Mouse (Mus musculus): ENCODE data around the gene Pabpn1. TPM values are rescaled to one million over a fixed set of nuclear protein-coding genes. Genes with fewer than 3 reads are reported as not detected.
"Not testable (repeated sequence)": the region's sequence is repeated elsewhere in the genome, so short reads cannot be mapped to it uniquely, and the experiment has no call there.

Pabpn1 gene
- polyA plus RNA-seq, 1 experiment from 2014 or later: 168 TPM

DNA sequence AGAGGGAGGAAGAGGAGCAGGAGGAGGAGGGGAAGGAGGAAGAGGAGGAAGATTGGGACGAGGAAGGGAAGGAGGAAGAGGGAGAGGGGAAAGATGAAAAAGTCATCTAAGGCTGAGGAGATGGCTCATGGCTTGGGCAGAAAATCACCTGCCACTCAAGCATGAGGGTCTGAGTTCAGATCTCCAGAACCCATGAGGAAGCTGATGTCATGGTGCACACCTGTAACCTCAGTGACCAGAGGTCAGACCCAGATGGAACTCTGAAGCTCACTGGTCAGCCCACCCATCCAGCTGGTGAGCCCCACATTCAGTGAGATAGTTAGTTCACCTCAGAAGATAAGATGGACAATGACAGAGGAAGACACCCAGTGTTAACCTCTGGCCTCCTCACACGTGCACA is 52.6 kb downstream of the Pabpn1 start:
- no peak overlapping the region for H3K9ac ChIP-seq (ENCODE audit: low read depth, low read length)
- DNase-seq (ENCODE audit: low spot score) (no peak), ATAC-seq (ENCODE audit: low FRiP score) (no peak)
- H3K4me1 ChIP-seq (replicated peaks; ENCODE audit: control insufficient read depth, insufficient read depth, low read length): no peaks in the 10 kb centered on the region
- H3K36me3 ChIP-seq (ENCODE audit: control insufficient read depth, insufficient read depth, low read length): no peaks in the 10 kb centered on the region
- no peak overlapping the region for H3K27ac ChIP-seq (ENCODE audit: low read depth, low read length)
- H3K27me3 ChIP-seq (ENCODE audit: control insufficient read depth, insufficient read depth, low read length): no peaks in the 10 kb centered on the region
- no peak overlapping the region for H3K4me3 ChIP-seq (ENCODE audit: low read depth, low read length)
- no peak overlapping the region for H3K4me2 ChIP-seq (replicated peaks; ENCODE audit: low read depth, low read length)
- 67% methylated on average over 2 of the region's 2 CpGs for WGBS
- no peaks in the 10 kb centered on the region for H3K9me3 ChIP-seq (ENCODE audit: control insufficient read depth, low read length)

DNA sequence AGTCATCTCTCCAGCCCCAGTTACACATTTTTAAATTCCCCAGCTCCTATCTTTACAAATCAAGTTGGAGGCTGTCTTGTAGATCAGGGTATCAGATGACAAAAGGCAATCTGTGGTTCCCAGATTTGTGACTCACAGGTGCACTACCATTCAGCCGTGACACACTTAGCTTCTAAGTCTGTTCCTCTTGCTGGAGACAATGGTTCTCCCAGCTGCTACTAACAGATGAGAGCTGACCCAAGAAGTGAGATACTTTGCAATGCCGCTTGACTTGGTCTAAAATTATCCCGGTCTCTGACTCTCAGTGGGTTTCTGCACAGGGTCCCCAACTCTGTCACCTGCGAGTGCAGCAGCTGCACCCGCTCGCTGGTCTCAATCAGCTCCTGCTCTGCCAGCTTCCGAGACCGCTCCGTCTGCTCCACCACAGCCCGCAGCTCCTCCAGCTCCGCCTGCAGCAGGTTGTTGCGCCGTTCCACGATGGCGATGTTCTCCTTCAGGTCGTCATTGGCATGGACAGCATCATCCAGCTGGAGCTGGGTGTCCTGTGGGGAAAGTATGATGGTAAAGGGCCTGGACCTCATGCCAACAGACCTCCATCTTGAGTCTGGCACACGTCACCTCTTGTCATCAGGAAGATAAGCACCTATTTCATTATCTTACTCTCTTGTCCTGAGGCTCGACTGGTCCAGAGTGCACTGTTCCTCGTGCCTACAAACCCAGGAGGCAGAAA is 53.8 kb downstream of the Pabpn1 start:
- Histone ChIP-seq H3K4me2 (replicated peaks; ENCODE audit: low read depth, low read length) (no peak overlapping the region), H3K4me3 (ENCODE audit: low read depth, low read length) (no peak overlapping the region), H3K36me3 (ENCODE audit: control insufficient read depth, insufficient read depth, low read length) (no peaks in the 10 kb centered on the region), H3K9me3 (ENCODE audit: control insufficient read depth, low read length) (no peaks in the 10 kb centered on the region), H3K4me1 (replicated peaks; ENCODE audit: control insufficient read depth, insufficient read depth, low read length) (no peaks in the 10 kb centered on the region), H3K9ac (ENCODE audit: low read depth, low read length) (no peak overlapping the region), H3K27ac (ENCODE audit: low read depth, low read length) (no peak overlapping the region), H3K27me3 (ENCODE audit: control insufficient read depth, insufficient read depth, low read length) (no peaks in the 10 kb centered on the region)
- no peak for DNase-seq (ENCODE audit: low spot score)
- WGBS: 84% methylated on average over 19 of the region's 19 CpGs
- no peak for ATAC-seq (ENCODE audit: low FRiP score)

DNA sequence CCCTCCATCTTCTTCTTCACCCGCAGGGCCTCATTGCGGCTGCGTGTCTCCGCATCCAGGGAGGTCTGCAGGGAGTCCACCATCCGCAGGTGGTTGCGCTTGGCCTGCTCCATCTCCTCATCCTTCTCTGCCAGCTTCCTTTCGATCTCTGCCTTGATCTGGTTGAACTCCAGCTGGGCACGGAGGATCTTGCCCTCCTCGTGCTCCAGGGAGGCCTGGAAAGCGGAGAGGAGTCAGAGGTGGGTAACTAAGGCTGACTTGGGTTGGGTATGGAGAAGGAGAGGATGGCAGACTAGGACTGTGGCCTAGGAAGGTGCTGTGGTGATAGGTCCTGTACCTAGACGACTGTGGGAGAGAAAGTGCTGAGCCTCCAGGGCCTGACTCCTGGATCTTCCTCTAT is 54.7 kb downstream of the Pabpn1 start:
- not testable (repeated sequence) for H3K36me3 ChIP-seq (ENCODE audit: control insufficient read depth, insufficient read depth, low read length); H3K4me1 ChIP-seq (replicated peaks; ENCODE audit: control insufficient read depth, insufficient read depth, low read length); ATAC-seq (ENCODE audit: low FRiP score); H3K4me2 ChIP-seq (replicated peaks; ENCODE audit: low read depth, low read length); H3K27me3 ChIP-seq (ENCODE audit: control insufficient read depth, insufficient read depth, low read length); H3K4me3 ChIP-seq (ENCODE audit: low read depth, low read length); H3K27ac ChIP-seq (ENCODE audit: low read depth, low read length); DNase-seq (ENCODE audit: low spot score); H3K9ac ChIP-seq (ENCODE audit: low read depth, low read length); H3K9me3 ChIP-seq (ENCODE audit: control insufficient read depth, low read length)
- WGBS: 83% methylated on average over 8 of the region's 11 CpGs

Other genes starting within 250 kb of the Pabpn1 start
- 99.9 and 108 TPM in 2 replicates for gene 1700123O20Rik, start 206.3 kb upstream of the Pabpn1 start, polyA plus RNA-seq (2014; fragmentation: Nextera tagmentation; extraction: Ambion mirVana)
- gene Acin1, start 205.6 kb upstream of the Pabpn1 start, polyA plus RNA-seq (2014; fragmentation: Nextera tagmentation; extraction: Ambion mirVana): 148 and 185 TPM in 2 replicates
- 0.06 TPM in 2 replicates for gene Gm29776, start 193.7 kb upstream of the Pabpn1 start, polyA plus RNA-seq (2014; fragmentation: Nextera tagmentation; extraction: Ambion mirVana)
- 0.20 TPM in 1 of 2 replicates, not detected in the other for gene Cebpe, start 180.3 kb upstream of the Pabpn1 start, polyA plus RNA-seq (2014; fragmentation: Nextera tagmentation; extraction: Ambion mirVana)
- 2.8 and 3.3 TPM in 2 replicates for gene Slc7a8, start 110.6 kb upstream of the Pabpn1 start, polyA plus RNA-seq (2014; fragmentation: Nextera tagmentation; extraction: Ambion mirVana)
- not detected in 2 replicates for gene Rnf212b, start 78.4 kb upstream of the Pabpn1 start, polyA plus RNA-seq (2014; fragmentation: Nextera tagmentation; extraction: Ambion mirVana)
- gene Homez, start 21.5 kb upstream of the Pabpn1 start, polyA plus RNA-seq (2014; fragmentation: Nextera tagmentation; extraction: Ambion mirVana): 11.0 and 14.2 TPM in 2 replicates
- 1.0 and 1.3 TPM in 2 replicates for gene Ppp1r3e, start 14.9 kb upstream of the Pabpn1 start, polyA plus RNA-seq (2014; fragmentation: Nextera tagmentation; extraction: Ambion mirVana)
- gene Bcl2l2, start 9.1 kb upstream of the Pabpn1 start, polyA plus RNA-seq (2014; fragmentation: Nextera tagmentation; extraction: Ambion mirVana): 3.2 and 4.3 TPM in 2 replicates
- gene Gm20521, start 9.1 kb upstream of the Pabpn1 start, polyA plus RNA-seq (2014; fragmentation: Nextera tagmentation; extraction: Ambion mirVana): not detected in 2 replicates
- 40.2 and 41.0 TPM in 2 replicates for gene Slc22a17, start 20.6 kb downstream of the Pabpn1 start, polyA plus RNA-seq (2014; fragmentation: Nextera tagmentation; extraction: Ambion mirVana)
- gene Efs, start 33.6 kb downstream of the Pabpn1 start, polyA plus RNA-seq (2014; fragmentation: Nextera tagmentation; extraction: Ambion mirVana): 20.7 and 22.2 TPM in 2 replicates
- gene Il25, start 40.2 kb downstream of the Pabpn1 start, polyA plus RNA-seq (2014; fragmentation: Nextera tagmentation; extraction: Ambion mirVana): 0.47 TPM in 1 of 2 replicates, not detected in the other
- gene Cmtm5, start 43.8 kb downstream of the Pabpn1 start, polyA plus RNA-seq (2014; fragmentation: Nextera tagmentation; extraction: Ambion mirVana): 1.8 and 4.1 TPM in 2 replicates
- 0.34 and 0.84 TPM in 2 replicates for gene Myh6, start 74.4 kb downstream of the Pabpn1 start, polyA plus RNA-seq (2014; fragmentation: Nextera tagmentation; extraction: Ambion mirVana)
- not detected in 2 replicates for gene Gm17428, start 84.4 kb downstream of the Pabpn1 start, polyA plus RNA-seq (2014; fragmentation: Nextera tagmentation; extraction: Ambion mirVana)
- gene Myh7, start 102.1 kb downstream of the Pabpn1 start, polyA plus RNA-seq (2014; fragmentation: Nextera tagmentation; extraction: Ambion mirVana): 1.8 and 3.3 TPM in 2 replicates
- gene Ngdn, start 123.0 kb downstream of the Pabpn1 start, polyA plus RNA-seq (2014; fragmentation: Nextera tagmentation; extraction: Ambion mirVana): 79.7 and 81.5 TPM in 2 replicates
- 16.1 and 20.8 TPM in 2 replicates for gene Zfhx2, start 199.8 kb downstream of the Pabpn1 start, polyA plus RNA-seq (2014; fragmentation: Nextera tagmentation; extraction: Ambion mirVana)
- 18.2 and 20.9 TPM in 2 replicates for gene Thtpa, start 202.3 kb downstream of the Pabpn1 start, polyA plus RNA-seq (2014; fragmentation: Nextera tagmentation; extraction: Ambion mirVana)
- 9.0 and 9.4 TPM in 2 replicates for gene Ap1g2, start 214.1 kb downstream of the Pabpn1 start, polyA plus RNA-seq (2014; fragmentation: Nextera tagmentation; extraction: Ambion mirVana)
- 2.8 and 3.3 TPM in 2 replicates for gene Jph4, start 224.4 kb downstream of the Pabpn1 start, polyA plus RNA-seq (2014; fragmentation: Nextera tagmentation; extraction: Ambion mirVana)

Measured in hindbrain, embryonic 11.5 days (tissue).